Mouse (Mus musculus): Measurements from ENCODE around the gene Abhd12b.

Gene Abhd12b

DNA sequence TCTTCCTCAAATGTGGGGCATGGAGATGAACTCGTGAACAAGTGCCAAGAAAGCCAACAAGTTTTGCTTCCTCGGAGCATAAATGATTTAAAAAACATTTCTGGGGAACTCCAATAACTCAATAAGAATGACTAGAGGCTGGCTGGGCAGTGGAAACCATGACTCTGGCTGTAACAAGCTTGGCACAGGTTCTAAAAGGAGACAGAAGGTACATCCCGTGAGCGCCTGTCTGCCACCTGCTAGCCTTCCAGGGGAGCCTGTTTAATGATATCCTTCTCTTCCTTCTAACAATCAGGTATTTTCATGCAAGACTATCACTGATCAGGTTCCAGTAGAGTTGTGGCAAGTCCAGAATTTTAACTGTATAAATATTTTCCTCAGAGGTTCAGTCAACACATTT lies 58.6 kb downstream of the Abhd12b start:
- DNase-seq = no peak

DNA sequence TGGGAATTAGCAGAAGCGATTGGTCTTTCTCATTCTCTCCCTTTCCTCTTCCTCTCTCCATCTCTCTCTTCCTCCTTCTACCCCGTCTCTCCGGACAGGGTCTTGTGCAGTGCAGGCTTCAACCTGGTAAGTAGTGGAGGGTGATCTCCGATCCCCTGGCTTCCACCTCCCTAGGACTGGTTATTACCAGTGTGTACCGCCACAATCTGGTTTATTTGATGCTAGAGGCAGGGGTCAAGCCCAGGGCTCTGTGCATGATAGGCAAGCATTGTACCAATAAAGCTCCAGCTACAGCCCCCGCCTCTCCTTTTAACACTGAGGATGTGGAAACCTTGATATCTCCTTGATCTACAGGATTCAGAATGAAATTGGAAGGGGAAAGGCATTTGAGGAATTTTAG lies 59.7 kb downstream of the Abhd12b start:
- DNase-seq = no peak

DNA sequence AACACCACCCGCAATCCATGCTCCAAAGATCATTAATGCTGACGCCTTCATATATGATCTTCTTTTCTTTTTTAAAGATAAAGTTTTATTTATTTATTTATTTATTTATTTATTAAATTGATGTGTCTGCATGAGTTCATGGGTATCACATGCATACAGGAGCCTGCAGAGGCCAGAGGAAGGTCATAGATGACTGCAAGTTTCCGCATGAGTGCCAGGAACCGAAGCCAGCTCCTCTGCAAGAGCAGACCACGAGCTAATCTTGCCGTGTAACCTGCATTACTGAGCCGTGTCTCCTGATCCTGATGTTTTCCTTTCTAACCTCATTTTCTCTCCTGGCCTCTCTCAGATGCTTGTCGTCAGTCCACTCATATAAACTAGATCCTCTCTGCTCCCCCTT lies 60.3 kb downstream of the Abhd12b start:
- peak in 1 of 2 experiments; percentile 11 for DNase-seq

DNA sequence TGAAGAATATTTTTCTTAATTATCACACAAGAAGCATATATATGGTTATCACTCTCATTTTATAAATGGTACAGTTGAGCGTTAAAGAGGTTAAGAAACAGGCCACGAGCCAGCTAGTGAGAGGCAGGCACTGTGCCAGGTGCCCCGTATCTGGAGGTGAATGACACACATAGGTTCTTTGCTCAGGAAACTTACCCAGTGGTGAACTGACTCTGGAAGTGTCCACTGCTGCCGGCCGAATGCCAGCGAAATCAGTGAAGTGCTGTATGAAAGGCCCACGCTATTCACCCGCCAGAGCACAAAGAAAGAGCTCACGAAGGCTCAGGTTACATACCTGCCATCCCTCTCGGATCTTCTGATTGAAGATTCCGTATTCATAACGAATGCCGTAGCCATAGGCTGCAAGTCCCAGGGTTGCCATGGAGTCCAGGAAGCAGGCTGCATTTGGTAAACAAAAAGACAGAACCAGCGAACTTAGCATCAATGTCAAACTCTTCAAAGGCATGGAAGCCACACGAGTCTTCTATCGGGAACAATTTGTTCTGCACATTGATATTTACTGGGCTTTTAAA lies 62.4 kb downstream of the Abhd12b start:
- peak in 1 of 2 experiments; percentile 43 for DNase-seq

DNA sequence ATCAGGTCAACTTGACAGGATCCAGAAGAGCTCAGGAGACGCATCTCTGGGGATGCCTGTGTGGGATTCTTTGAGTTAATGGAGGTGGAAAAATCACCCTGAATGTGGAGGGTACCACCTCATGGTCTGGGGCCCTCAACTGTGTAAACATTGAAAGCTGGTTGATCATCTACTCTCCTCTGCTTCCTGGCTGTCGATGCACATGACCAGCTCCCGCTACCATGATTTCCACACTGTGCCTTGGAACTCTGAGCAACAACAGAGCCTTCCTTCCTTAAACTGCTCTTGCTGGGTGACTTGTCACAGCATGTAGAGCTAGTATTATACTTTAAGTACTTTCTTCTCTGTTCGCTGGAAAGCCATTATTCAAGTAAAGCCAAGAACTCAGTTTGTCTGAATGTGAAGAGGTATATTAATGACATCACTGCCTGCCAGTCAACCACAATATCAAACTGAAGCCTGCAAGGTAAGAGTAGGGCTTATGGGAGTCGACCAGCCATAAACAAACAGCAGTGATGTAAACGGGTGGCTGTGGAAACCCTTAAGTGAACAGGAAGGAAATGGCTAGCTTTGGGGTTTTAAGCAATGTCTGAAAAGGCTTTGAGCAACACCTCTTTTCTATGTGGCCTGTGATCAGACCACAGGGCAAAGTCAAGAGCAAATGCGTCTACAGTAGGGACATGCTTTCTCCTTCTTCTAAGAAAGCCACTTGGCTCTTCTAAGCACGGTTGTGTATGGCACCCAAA lies 65.0 kb downstream of the Abhd12b start:
- no peak for DNase-seq

DNA sequence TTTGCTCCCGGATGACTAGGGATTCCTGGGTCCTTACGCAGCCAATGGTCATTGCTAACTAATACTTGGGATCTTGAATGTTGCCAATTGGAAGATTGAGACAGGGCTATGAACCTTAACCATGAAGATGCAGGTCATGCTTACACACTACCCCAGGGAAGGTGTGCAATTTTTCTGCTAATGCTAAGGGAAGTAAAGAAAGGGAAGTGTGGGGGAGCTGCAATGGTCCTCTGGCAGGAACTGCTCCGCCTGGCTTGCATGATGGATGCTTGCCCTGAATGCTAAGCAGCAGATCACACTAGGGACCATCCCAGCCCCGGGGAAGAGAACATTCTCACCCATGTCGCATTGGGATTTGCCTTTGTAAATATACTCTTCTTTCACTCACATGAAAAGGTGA lies 67.5 kb downstream of the Abhd12b start:
- no peak for DNase-seq

DNA sequence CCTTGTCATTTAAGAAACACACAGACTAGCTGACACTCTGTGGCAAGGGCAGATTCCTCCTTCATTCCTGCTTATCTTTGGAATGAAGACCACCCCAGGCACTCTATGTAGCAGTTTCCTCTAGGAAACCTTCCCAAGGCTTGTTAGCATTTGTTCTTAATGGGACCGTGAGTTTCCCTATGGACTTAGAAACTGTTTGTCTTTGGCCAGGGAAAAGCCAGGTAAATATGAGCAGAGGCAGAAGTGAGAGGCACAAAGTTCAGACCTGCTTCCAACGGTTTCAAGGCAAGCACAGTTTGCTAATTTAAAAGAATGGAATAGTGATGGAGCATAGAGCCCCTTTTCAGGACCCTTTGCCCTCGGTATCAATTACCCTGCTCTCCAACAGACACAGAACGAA lies 69.4 kb downstream of the Abhd12b start:
- no peak for DNase-seq

DNA sequence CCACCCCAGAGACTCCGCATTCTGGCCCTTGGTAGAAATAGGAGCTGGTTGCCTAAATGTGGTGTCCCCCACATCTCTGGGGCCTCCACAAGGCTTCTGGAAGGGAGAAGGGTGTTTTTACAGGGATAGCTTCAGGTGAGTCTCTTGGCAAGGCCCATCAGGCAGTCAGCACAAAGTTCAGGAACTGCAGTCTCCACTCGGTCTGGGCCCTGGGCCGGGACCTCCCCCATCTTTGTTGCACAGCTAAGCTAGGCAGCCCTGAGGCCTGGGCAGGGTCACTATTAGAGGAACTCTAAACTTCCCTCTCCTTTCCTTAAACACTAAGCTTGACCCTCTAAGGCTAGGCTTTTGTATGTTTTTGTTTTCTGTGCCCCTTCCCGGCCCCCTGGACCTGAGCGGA lies 72.7 kb downstream of the Abhd12b start:
- peak in 1 of 2 experiments; percentile 14 for DNase-seq

DNA sequence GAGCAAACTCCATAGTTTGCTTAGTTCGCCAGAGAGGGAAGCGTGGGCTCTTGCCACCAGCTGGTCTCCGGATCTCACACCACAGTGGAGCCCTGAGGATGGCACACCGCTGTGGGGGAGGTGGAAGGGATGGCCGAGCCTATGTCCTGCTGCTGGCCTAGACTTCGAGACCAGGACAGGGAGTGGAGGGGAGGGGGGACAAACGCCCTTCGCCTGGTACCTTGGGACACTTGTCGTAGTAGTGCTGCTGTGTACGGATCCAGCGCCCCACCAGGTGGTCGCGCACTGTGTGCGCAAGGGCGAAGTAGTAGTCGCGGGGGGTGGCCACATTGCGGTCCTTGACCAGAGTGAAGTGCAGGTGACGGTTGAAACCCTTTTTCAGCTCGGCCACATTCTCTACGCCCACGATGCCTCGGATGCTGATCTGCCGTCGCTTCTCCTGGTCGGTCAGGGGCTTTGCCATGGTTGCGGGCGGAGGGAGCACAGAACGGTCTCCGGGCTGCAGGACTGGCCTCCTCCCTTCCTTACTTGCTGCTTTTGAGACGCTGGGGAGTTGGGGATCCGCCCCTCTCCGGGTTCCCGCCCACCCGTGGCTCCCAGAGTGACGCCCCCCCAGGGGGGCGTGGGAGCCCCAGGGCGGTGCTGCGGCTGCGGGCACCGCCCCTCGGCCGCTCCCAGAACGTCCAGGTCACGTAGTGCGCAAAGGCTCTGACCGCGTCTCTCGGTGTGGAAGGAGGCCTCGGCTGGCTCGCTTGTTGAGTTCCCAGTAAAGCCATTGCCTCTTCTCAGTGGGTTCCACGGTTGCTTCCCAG lies 73.4 kb downstream of the Abhd12b start:
- DNase-seq = peak; percentile 80 to 86

DNA sequence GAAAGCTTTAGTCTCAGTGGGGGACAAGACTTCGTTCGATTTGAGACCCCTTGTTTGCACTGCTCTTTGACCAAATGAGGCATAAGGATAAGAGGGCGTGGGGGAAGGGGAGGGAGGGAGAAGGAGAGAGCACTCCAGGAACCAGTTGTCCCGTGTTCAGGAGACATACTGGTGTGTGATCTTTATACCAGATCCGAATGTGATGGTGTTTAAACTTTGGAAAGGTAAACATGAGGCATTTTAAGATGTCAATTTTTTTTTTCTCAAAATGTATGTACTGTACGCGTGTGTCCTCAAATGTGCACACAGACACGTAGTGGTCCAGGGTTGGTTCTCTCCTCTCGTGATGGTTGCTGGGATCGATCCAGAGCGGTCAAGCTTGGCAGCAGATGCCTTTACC lies 74.2 kb downstream of the Abhd12b start:
- no peak for DNase-seq

DNA sequence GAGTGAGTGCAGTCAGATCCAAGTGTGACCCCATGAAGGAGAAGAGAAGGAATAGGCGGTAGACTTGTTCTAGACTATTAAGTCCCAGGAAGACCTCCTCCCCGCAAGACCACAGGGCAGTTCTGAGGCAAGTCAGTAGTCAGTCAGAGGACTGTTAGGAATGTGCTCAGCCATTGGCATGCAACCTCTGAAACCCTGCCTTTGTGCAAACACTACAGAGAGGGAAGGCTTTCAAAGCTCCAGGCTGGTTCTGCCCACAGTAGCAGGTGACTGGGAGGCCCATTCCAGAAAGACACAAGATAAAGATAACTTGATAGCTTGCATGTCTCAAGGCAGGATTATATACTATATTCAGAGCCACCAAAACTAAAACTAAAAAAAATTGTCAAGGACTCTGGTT lies 77.4 kb downstream of the Abhd12b start, which contains the start of gene Pygl:
Gene Pygl (minus strand): TSS at position 195 of the 400 bp plus-strand sequence.
- DNase-seq = no peak

DNA sequence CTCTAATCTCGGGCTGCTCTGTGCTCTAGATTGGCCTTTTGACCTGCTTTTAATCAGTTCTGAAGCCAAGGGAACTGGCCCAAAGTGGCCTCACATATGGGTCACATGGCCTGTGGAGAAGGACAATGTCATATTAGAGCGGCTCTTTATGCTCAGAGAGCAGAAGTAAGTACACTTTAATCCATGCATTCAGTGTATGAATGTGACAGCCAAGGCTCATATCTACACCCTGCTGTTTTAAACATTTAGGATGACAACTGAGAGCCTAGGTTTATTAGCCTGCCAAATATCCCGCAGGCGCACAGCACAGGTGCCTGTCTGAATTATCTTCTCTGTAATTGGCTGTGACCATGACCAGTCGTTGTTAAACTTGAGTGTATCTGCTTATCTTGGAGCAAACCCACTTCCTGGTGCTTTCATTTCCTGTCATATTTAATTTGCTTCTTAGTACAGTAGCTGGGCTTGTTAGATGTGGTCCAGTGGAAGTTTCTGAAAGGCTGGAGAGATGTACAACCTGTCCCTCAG lies 78.1 kb downstream of the Abhd12b start:
- no peak for DNase-seq

Measured in kidney, postnatal 36 days (tissue).